13 mouse cellular contexts compared by ENCODE assay signal in the genomic region with DNA sequence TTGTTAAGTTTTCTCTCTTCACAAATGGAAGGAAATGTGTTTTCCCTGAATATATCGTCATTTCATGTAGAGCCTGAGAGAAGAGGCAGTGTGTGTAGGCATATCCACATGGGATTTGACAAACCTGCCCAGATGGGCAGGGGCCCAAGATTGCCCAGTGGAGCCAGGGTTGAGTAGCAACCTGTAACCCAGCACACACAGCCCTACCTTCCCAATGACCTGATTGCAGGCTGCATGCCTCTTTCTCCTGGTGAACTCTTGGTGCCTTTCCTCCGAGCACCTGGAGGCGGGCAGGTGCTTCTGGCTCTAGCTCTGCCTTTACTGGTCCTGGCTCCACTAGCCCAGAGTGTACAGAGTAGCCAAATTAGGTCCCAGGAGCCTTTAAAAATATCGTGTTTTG.
DNase-seq lines count a peak whose midpoint lies in the region; ATAC-seq and TF ChIP-seq lines count a peak whose summit lies in the region.
"Had no signal": no experiment of that assay in that cellular context is flagged by ENCODE, and none has a peak within 500 bp of the region (broad histone marks: within the 10 kb centered on the region; RNA-seq: fewer than 3 reads in every experiment).

No protein-coding gene starts in this region.

- intact Hi-C loops in heart, postnatal 25 days (cut with DNase I) = no loop called here

- H3K4me3 ChIP-seq in intestine, postnatal 0 days (ENCODE audit: low read depth, low read length) = no peak overlapping the region
- H3K4me3 ChIP-seq in forebrain, embryonic 12.5 days (replicated peaks) = no peak overlapping the region
- H3K4me3 ChIP-seq: erythroblast, embryonic 14.5 days; hindbrain, embryonic 12.5 days had no signal

- H3K27ac ChIP-seq in intestine, postnatal 0 days (ENCODE audit: low read depth, low read length) = peak overlapping the region; percentile 82
- H3K27ac ChIP-seq in forebrain, embryonic 12.5 days = no peak overlapping the region
- H3K27ac ChIP-seq: hindbrain, embryonic 12.5 days had no signal

- no peak for TF ChIP-seq CTCF in intestine, postnatal 0 days (IDR thresholded peaks at IDR 0.05; ENCODE audit: low read depth)

- DNase-seq in heart, adult 11 months = peak; percentile 90
- DNase-seq in heart, postnatal 25 days (ENCODE audit: low spot score) = no peak
- DNase-seq in thymus, postnatal 4 days = peak; percentile 14
- DNase-seq in thymus, postnatal 0 days (ENCODE audit: low spot score) = no peak
- DNase-seq in frontal cortex, postnatal 14 days (ENCODE audit: low spot score in 2 of 2) = no peak
- no peak for DNase-seq in adrenal gland, postnatal 25 days
- DNase-seq: right cerebral cortex, postnatal 4 days had no signal

- no peaks in the 10 kb centered on the region for H3K36me3 ChIP-seq in intestine, postnatal 0 days (ENCODE audit: control insufficient read depth, insufficient read depth)
- H3K36me3 ChIP-seq in forebrain, embryonic 12.5 days (replicated peaks) = no peaks in the 10 kb centered on the region
- H3K36me3 ChIP-seq: hindbrain, embryonic 12.5 days had no signal

- peak; percentile 65 for ATAC-seq in intestine, postnatal 0 days
- ATAC-seq in forebrain, embryonic 12.5 days (ENCODE audit: low FRiP score) = no peak

- no peak overlapping the region for H3K4me2 ChIP-seq in intestine, postnatal 0 days (replicated peaks; ENCODE audit: low read depth)
- H3K4me2 ChIP-seq in forebrain, embryonic 12.5 days = no peak overlapping the region
- H3K4me2 ChIP-seq: hindbrain, embryonic 12.5 days; midbrain, embryonic 11.5 days had no signal

- H3K27me3 ChIP-seq in intestine, postnatal 0 days (replicated peaks; ENCODE audit: control insufficient read depth, insufficient read depth, low read length) = no peaks in the 10 kb centered on the region
- H3K27me3 ChIP-seq in forebrain, embryonic 12.5 days = no peaks in the 10 kb centered on the region
- H3K27me3 ChIP-seq: hindbrain, embryonic 12.5 days had no signal

- 53% methylated on average over 4 of the region's 4 CpGs for WGBS in intestine, postnatal 0 days
- WGBS in forebrain, embryonic 12.5 days = 86% methylated on average over 4 of the region's 4 CpGs

- H3K9ac ChIP-seq in intestine, postnatal 0 days (ENCODE audit: low read depth, low read length) = no peak overlapping the region
- H3K9ac ChIP-seq in forebrain, embryonic 12.5 days = no peak overlapping the region
- H3K9ac ChIP-seq: hindbrain, embryonic 12.5 days had no signal

- no peaks in the 10 kb centered on the region for H3K9me3 ChIP-seq in intestine, postnatal 0 days (ENCODE audit: control insufficient read depth)
- no peaks in the 10 kb centered on the region for H3K9me3 ChIP-seq in forebrain, embryonic 12.5 days
- H3K9me3 ChIP-seq: G1E; hindbrain, embryonic 12.5 days had no signal

- H3K4me1 ChIP-seq in intestine, postnatal 0 days (replicated peaks; ENCODE audit: control insufficient read depth, insufficient read depth, low read length) = peaks cover 10% of the 10 kb centered on the region; the same call in 1 of the 2 replicates
- no peaks in the 10 kb centered on the region for H3K4me1 ChIP-seq in forebrain, embryonic 12.5 days

Comparison
In these comparisons a context has a peak if more than half of its experiments do, and no peak if none do; other contexts are left out.
1. DNase-seq: peak in heart, adult 11 months (single experiment) and thymus, postnatal 4 days (single experiment); none in heart, postnatal 25 days (single experiment), thymus, postnatal 0 days (single experiment), frontal cortex, postnatal 14 days (0 of 2) and adrenal gland, postnatal 25 days (single experiment).